Mouse (Mus musculus): ENCODE data around the gene Tex22. TPM values are rescaled to one million over a fixed set of nuclear protein-coding genes. Genes with fewer than 3 reads are reported as not detected.
A peak's percentile ranks its signal among the peaks of the same experiment; 100 is the strongest.

Tex22 gene
- total and polyA plus RNA-seq, 2 experiments: 0.10 TPM; not detected in 1

DNA sequence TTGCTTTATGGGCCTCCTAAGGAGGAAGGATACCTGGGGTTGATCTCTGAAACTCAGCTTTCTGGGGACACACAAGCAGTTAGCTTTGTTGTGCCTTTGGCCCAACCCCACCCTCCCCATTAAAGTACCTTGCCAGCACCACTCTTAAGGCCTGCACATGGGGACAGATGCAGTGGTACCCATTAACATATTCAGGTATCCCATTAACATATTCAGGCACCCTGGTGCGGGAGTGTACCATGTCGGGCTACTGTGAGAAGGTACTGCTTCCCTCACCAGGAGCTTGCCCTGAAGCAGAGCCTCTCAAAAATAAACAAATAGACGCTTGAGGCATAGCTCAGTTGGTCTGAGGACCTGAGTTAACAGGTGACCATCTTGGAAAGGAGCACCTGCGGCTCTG, 13.7 kb downstream of the Tex22 start:
- Histone ChIP-seq H3K27ac (replicated peaks; ENCODE audit: insufficient read depth, low read depth, low read length) (no peak overlapping the region), H3K4me1 (ENCODE audit: control insufficient read depth, insufficient read depth, low read length) (no peaks in the 10 kb centered on the region), H3K27me3 (ENCODE audit: control insufficient read depth, insufficient read depth, low read length) (no peaks in the 10 kb centered on the region), H3K9ac (ENCODE audit: low read depth, low read length) (no peak overlapping the region), H3K4me3 (ENCODE audit: insufficient read depth, low read depth, low read length) (no peak overlapping the region), H3K36me3 (ENCODE audit: control insufficient read depth, insufficient read depth, low read length) (no peaks in the 10 kb centered on the region), H3K79me2 (ENCODE audit: control insufficient read depth, insufficient read depth, low read length) (no peaks in the 10 kb centered on the region)
- no peak for DNase-seq (ENCODE audit: extremely low read depth, low read depth, low spot score)
- no peak for TF ChIP-seq POLR2A (IDR thresholded peaks at IDR 0.05; ENCODE audit: extremely low read depth, insufficient read depth, low read length)
- TF ChIP-seq CTCF (IDR thresholded peaks at IDR 0.05; ENCODE audit: low read depth, low read length): no peak
- 78% methylated on average over 4 of the region's 4 CpGs for WGBS

DNA sequence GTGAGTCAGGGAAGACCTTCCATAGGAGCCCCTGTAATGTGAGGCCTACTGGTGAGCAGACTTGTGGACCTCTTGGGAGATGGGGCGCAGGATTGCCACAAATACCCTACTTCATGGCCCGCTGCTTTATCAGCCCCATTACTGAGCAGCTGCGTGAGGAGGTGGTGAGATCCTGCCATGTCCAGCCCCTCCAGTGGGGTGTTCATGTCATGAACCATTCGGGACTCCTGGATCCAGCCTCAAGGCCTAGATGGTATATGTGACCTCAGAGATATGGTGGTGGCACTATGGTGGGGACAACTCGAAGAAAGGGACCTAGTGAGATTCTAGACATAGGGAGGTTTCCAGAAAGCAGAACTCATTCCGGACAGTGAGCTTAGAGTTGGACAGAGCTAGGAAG, 14.8 kb downstream of the Tex22 start:
- 92% methylated on average over 6 of the region's 6 CpGs for WGBS
- TF ChIP-seq POLR2A (IDR thresholded peaks at IDR 0.05; ENCODE audit: extremely low read depth, insufficient read depth, low read length): no peak
- no peak for TF ChIP-seq CTCF (IDR thresholded peaks at IDR 0.05; ENCODE audit: low read depth, low read length)
- no peaks in the 10 kb centered on the region for H3K4me1 ChIP-seq (ENCODE audit: control insufficient read depth, insufficient read depth, low read length)
- no peaks in the 10 kb centered on the region for H3K36me3 ChIP-seq (ENCODE audit: control insufficient read depth, insufficient read depth, low read length)
- H3K4me3 ChIP-seq (ENCODE audit: insufficient read depth, low read depth, low read length): no peak overlapping the region
- no peak overlapping the region for H3K27ac ChIP-seq (replicated peaks; ENCODE audit: insufficient read depth, low read depth, low read length)
- no peak for DNase-seq (ENCODE audit: extremely low read depth, low read depth, low spot score)
- H3K27me3 ChIP-seq (ENCODE audit: control insufficient read depth, insufficient read depth, low read length): no peaks in the 10 kb centered on the region
- no peaks in the 10 kb centered on the region for H3K79me2 ChIP-seq (ENCODE audit: control insufficient read depth, insufficient read depth, low read length)
- H3K9ac ChIP-seq (ENCODE audit: low read depth, low read length): no peak overlapping the region

DNA sequence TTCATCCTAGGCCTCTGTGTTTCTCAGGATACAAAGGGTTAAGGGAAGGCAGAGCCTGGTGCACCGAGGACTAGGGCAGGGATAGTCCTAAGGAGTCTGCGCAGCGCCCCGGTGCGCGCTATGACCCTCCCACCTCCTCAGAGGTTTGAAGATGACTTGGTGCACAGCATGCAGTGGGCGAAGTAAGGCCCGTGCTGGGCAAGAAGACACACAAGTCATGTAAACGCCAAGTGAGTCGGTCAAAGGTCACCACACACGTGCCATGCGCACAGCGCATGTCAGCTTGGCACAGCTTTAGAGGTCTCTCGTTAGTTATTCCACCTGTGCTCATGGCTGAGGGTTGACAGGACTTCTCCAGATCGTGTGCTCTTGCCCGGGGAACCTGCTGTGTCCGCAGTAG, 15.8 kb downstream of the Tex22 start:
- no peaks in the 10 kb centered on the region for H3K36me3 ChIP-seq (ENCODE audit: control insufficient read depth, insufficient read depth, low read length)
- H3K9ac ChIP-seq (ENCODE audit: low read depth, low read length): no peak overlapping the region
- no peaks in the 10 kb centered on the region for H3K4me1 ChIP-seq (ENCODE audit: control insufficient read depth, insufficient read depth, low read length)
- DNase-seq (ENCODE audit: extremely low read depth, low read depth, low spot score): peak; percentile 52
- no peak overlapping the region for H3K27ac ChIP-seq (replicated peaks; ENCODE audit: insufficient read depth, low read depth, low read length)
- no peaks in the 10 kb centered on the region for H3K27me3 ChIP-seq (ENCODE audit: control insufficient read depth, insufficient read depth, low read length)
- no peak for TF ChIP-seq CTCF (IDR thresholded peaks at IDR 0.05; ENCODE audit: low read depth, low read length)
- H3K79me2 ChIP-seq (ENCODE audit: control insufficient read depth, insufficient read depth, low read length): no peaks in the 10 kb centered on the region
- 81% methylated on average over 17 of the region's 17 CpGs for WGBS
- H3K4me3 ChIP-seq (ENCODE audit: insufficient read depth, low read depth, low read length): no peak overlapping the region

DNA sequence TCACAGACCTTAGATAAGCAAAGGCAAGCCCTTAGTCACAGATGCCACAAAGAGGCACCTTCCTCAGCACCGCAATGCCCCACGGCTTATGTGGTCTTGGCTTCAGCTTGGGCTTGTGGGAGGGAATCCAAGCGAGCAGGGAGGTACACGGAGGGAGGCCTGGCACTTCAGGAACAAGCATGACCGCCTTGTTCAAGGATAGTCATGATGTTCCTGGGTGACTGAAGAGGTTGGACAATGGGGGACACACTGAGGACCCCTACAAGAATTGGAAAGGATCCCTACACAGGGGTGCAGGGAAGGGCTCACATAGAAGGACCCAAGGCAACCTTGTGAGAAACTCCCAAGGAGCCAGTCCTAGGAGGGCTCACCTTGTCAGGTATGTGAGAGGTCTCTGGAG, 22.7 kb downstream of the Tex22 start:
- TF ChIP-seq POLR2A (IDR thresholded peaks at IDR 0.05; ENCODE audit: extremely low read depth, insufficient read depth, low read length): no peak
- no peak for TF ChIP-seq CTCF (IDR thresholded peaks at IDR 0.05; ENCODE audit: low read depth, low read length)
- 92% methylated on average over 5 of the region's 5 CpGs for whole genome bisulfite sequencing
- H3K9ac ChIP-seq (ENCODE audit: low read depth, low read length): no peak overlapping the region

DNA sequence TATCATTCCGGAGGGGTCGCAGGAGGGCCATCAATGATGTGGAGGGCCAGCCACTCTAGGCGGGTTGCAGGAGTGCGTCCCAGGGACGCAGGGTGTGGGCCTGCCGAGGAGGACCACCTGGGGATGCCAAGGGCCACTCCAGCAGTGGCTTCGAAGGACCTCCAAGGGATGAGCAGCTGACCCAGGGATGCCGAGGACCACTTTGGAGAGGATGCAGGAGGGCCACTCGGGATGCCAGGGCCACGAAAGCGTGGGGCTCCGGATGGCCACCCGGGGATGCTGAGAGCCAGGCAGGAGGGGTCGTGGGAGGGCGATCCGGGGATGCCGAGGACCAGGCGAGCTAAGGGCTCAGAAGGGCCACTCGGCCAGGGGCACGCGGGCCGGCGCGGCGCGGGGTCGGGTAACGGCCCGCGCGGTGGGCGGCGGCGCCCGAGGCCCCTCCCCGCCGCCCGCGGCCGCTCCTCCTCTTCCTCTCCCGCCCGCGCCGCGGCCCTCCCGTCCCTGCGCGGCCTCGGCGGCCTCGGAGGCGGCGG, 23.5 kb downstream of the Tex22 start, which contains the start of gene Mta1:
Gene Mta1, plus strand, starts transcription at position 530 of the 533 bp plus-strand sequence.
- Histone ChIP-seq H3K79me2 (ENCODE audit: control insufficient read depth, insufficient read depth, low read length) (peaks cover 20% of the 10 kb centered on the region; the same call in 1 of the 2 replicates), H3K36me3 (ENCODE audit: control insufficient read depth, insufficient read depth, low read length) (no peaks in the 10 kb centered on the region), H3K4me1 (ENCODE audit: control insufficient read depth, insufficient read depth, low read length) (peaks cover 8% of the 10 kb centered on the region), H3K27ac (replicated peaks; ENCODE audit: insufficient read depth, low read depth, low read length) (peak within 1 kb of the TSS; percentile 38), H3K4me3 (ENCODE audit: insufficient read depth, low read depth, low read length) (peak within 1 kb of the TSS; percentile 88), H3K27me3 (ENCODE audit: control insufficient read depth, insufficient read depth, low read length) (no peaks in the 10 kb centered on the region), H3K9ac (ENCODE audit: low read depth, low read length) (peak within 1 kb of the TSS; percentile 98)
- no peak for TF ChIP-seq CTCF (IDR thresholded peaks at IDR 0.05; ENCODE audit: low read depth, low read length)
- TF ChIP-seq POLR2A (IDR thresholded peaks at IDR 0.05; ENCODE audit: extremely low read depth, insufficient read depth, low read length): no peak
- DNase-seq (ENCODE audit: extremely low read depth, low read depth, low spot score): no peak
- WGBS: 12% methylated on average over 50 of the region's 53 CpGs

More for the DNA sequence above, 22.7 kb downstream of the Tex22 start:
- H3K27ac ChIP-seq (replicated peaks; ENCODE audit: insufficient read depth, low read depth, low read length): no peak overlapping the region
- H3K4me1 ChIP-seq (ENCODE audit: control insufficient read depth, insufficient read depth, low read length): peaks cover 8% of the 10 kb centered on the region
- no peaks in the 10 kb centered on the region for H3K27me3 ChIP-seq (ENCODE audit: control insufficient read depth, insufficient read depth, low read length)
- no peak for DNase-seq (ENCODE audit: extremely low read depth, low read depth, low spot score)
- H3K79me2 ChIP-seq (ENCODE audit: control insufficient read depth, insufficient read depth, low read length): peaks cover 18% of the 10 kb centered on the region; the same call in 1 of the 2 replicates
- no peak overlapping the region for H3K4me3 ChIP-seq (ENCODE audit: insufficient read depth, low read depth, low read length)
- no peaks in the 10 kb centered on the region for H3K36me3 ChIP-seq (ENCODE audit: control insufficient read depth, insufficient read depth, low read length)

DNA sequence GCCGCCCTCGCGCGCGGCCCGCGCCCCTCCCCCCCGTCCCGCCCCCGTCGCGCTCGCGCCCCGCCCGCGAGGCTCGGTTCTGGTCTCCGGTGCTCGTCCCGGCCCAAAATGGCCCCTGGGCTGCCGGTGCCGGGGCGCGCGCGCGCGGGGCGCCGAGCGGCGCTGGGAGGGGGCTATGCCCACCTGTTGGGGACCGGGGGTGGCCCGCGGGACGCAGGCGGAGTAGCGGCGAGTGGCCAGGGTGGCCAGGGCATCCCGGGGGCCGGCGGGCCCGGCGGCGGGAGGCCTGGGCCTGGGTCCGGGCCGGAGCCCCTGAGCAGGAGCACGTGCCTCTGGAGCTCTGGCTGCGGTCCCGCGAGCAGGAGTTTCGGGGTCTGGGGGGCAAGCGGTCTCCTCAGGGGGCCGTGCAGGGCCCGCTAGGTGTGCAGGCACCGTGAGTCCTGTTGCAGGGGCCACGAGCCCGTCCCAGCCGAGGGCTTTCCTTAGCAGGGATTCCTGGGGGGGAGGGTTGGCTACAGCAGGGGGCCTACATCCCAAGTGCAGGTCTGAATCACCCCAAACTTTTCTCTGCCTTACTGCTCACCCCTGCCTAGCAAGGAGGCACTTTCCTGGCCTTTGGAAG, 24.3 kb downstream of the Tex22 start:
- peak overlapping the region; percentile 88 for H3K4me3 ChIP-seq (ENCODE audit: insufficient read depth, low read depth, low read length)
- no peak for DNase-seq (ENCODE audit: extremely low read depth, low read depth, low spot score)
- WGBS: 2% methylated on average over 55 of the region's 60 CpGs
- TF ChIP-seq CTCF (IDR thresholded peaks at IDR 0.05; ENCODE audit: low read depth, low read length) (no peak), POLR2A (IDR thresholded peaks at IDR 0.05; ENCODE audit: extremely low read depth, insufficient read depth, low read length) (no peak)
- no peaks in the 10 kb centered on the region for H3K36me3 ChIP-seq (ENCODE audit: control insufficient read depth, insufficient read depth, low read length)
- H3K79me2 ChIP-seq (ENCODE audit: control insufficient read depth, insufficient read depth, low read length): peaks cover 28% of the 10 kb centered on the region; the same call in 1 of the 2 replicates
- H3K27me3 ChIP-seq (ENCODE audit: control insufficient read depth, insufficient read depth, low read length): no peaks in the 10 kb centered on the region
- H3K4me1 ChIP-seq (ENCODE audit: control insufficient read depth, insufficient read depth, low read length): peaks cover 8% of the 10 kb centered on the region
- peak overlapping the region; percentile 98 for H3K9ac ChIP-seq (ENCODE audit: low read depth, low read length)
- H3K27ac ChIP-seq (replicated peaks; ENCODE audit: insufficient read depth, low read depth, low read length): peak overlapping the region; percentile 38

All from liver, adult 2 months (tissue).